Mouse (Mus musculus) midbrain, embryonic 14.5 days (tissue): ENCODE measurements around the gene Trim28. TPM values are rescaled to one million over a fixed set of nuclear protein-coding genes. Genes with fewer than 3 reads are reported as not detected.

Source experiments
- ATAC-seq: fragments of 200-750 bp; cut with Nextera tagmentation; 2 replicates; pipeline ENCODE4 v1.8.0; 2017; ENCODE audit warnings: moderate number of reproducible peaks, moderate library complexity; ENCODE audit not compliant: low FRiP score, low TSS enrichment
- DNase-seq: peaks from one replicate; pipeline ENCODE4 v3.0.0-alpha.2; 2015
- H3K27ac ChIP-seq: fragments of 300-500 bp; sonication (generic); replicated peaks from 2 replicates; pipeline ENCODE4 v1.5.1; 2014; ENCODE audit warnings: mild to moderate bottlenecking, low read depth, low read length, moderate library complexity
- H3K27me3 ChIP-seq: fragments of 300-500 bp; sonication (generic); 2 replicates; pipeline ENCODE4 v1.6.1; 2014; ENCODE audit warnings: low read length, control low read depth, mixed read lengths; ENCODE audit not compliant: control insufficient read depth, insufficient read depth
- H3K36me3 ChIP-seq: fragments of 300-500 bp; sonication (generic); 2 replicates; pipeline ENCODE4 v1.6.1; 2014; ENCODE audit warnings: low read length, control low read depth; ENCODE audit not compliant: control insufficient read depth, insufficient read depth
- H3K4me1 ChIP-seq: fragments of 300-500 bp; sonication (generic); 2 replicates; pipeline ENCODE4 v1.6.1; 2014; ENCODE audit warnings: mild to moderate bottlenecking, antibody characterized with exemption, low read length, control low read depth; ENCODE audit not compliant: control insufficient read depth, insufficient read depth
- H3K4me2 ChIP-seq: fragments of 300-500 bp; sonication (generic); 2 replicates; pipeline ENCODE4 v1.6.1; 2014; ENCODE audit warnings: mild to moderate bottlenecking, low read length, moderate library complexity
- H3K4me3 ChIP-seq: fragments of 300-500 bp; sonication (generic); replicated peaks from 2 replicates; pipeline ENCODE4 v1.5.1; 2014; ENCODE audit warnings: low read depth, low read length
- H3K9ac ChIP-seq: fragments of 300-500 bp; sonication (generic); replicated peaks from 2 replicates; pipeline ENCODE4 v1.6.1; 2014; ENCODE audit warnings: mild to moderate bottlenecking, low read length, moderate library complexity
- H3K9me3 ChIP-seq: fragments of 300-500 bp; sonication (generic); 2 replicates; pipeline ENCODE4 v1.6.1; 2016; ENCODE audit warnings: low read length, control low read depth, mixed read lengths; ENCODE audit not compliant: control insufficient read depth
- WGBS: fragments of 180-500 bp; shearing (Covaris S2); extraction: QIAGEN DNeasy Blood & Tissue Kit; methylation state at CpG from one replicate; pipeline ENCODE4 v1.1.7; 2014; 5-methylcytosine and 5-hydroxymethylcytosine counted together
- polyA plus RNA-seq: library from polyadenylated mRNA; unstranded; fragments of >200 nt; fragmentation: Nextera tagmentation; extraction: Ambion mirVana; gene quantifications from 2 replicates; pipeline ENCODE4 v1.2.1, GENCODE M21; 2014

The Trim28 gene
- polyA plus RNA-seq, 1 experiment from 2014 or later, result 309 TPM

- ATAC-seq (peak; percentile 37), DNase-seq (peak; percentile 80)
- Histone ChIP-seq H3K27ac (peak overlapping the region; percentile 99), H3K27me3 (no peaks in the 10 kb centered on the region), H3K4me2 (peak overlapping the region; percentile 98), H3K36me3 (peaks cover 27% of the 10 kb centered on the region), H3K9ac (peak overlapping the region; percentile 61), H3K4me3 (peak overlapping the region; percentile 92), H3K9me3 (no peaks in the 10 kb centered on the region), H3K4me1 (peaks cover 28% of the 10 kb centered on the region)
- 3% methylated on average over 31 of the region's 31 CpGs for WGBS
Measured at GRCm38 (mm10) chr7:13022773-13023535, 24.0 kb downstream of the Trim28 start.

DNA sequence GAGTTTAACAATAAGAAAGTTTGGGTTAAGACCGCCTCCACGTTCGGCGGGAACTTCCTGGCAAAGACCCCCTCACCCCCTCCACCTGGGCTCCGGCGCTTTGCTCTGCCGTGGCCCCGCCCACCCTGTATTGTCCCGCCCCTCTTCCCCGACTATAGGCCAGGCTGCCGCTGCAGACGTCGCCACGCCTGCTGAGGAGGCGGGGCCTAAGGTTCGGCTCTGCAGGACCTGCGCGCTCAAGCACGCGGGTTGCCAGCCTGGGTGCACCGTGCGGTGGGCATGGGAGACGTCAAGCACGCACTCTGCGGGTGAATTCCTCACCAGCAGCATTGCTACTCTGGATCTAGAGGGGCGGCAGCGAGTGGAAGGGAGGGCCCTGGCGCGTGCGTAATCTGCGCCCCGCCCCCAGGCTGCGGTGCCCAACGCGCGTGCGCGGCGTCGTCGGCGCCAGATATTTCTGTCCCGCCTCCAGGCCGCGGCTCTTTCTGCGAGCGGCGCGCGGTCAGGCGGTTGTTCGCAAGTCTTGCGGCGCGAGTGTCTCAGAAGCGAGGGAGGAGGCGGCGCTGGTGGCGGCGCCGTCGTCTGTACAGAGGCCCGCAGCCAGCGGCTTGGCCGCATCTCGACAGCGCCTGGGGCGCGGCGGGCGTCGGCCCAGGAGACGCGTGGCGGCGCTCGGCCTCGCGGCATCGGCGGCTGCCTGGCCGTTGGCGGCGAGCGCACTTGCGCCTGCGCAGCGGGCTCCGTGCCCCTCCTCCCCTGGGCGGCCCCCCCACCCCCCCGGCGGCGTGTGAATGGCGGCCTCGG, 25.2 kb downstream of the Trim28 start:
- no peaks in the 10 kb centered on the region for H3K9me3 ChIP-seq
- peak overlapping the region; percentile 93 for H3K9ac ChIP-seq
- H3K27me3 ChIP-seq, result no peaks in the 10 kb centered on the region
- H3K4me2 ChIP-seq, result peak overlapping the region; percentile 98
- peaks cover 28% of the 10 kb centered on the region for H3K4me1 ChIP-seq
- H3K36me3 ChIP-seq, result peaks cover 39% of the 10 kb centered on the region
- H3K27ac ChIP-seq, result peak overlapping the region; percentile 99
- WGBS, result under 1% methylated on average over 93 of the region's 95 CpGs
- DNase-seq (peak; percentile 97), ATAC-seq (peak; percentile 90)
- peak overlapping the region; percentile 92 for H3K4me3 ChIP-seq

GRCm38 (mm10) chr7:13024805-13025204, 25.9 kb downstream of the Trim28 start:
- WGBS, result 0% methylated on average over 38 of the region's 44 CpGs
- H3K27ac ChIP-seq, result peak overlapping the region; percentile 99

GRCm38 (mm10) chr7:13025511-13026112, 26.7 kb downstream of the Trim28 start:
- H3K36me3 ChIP-seq, result peaks cover 54% of the 10 kb centered on the region
- DNase-seq (no peak), ATAC-seq (no peak)
- H3K4me3 ChIP-seq, result peak overlapping the region; percentile 92
- H3K4me2 ChIP-seq, result peak overlapping the region; percentile 98
- peak overlapping the region; percentile 99 for H3K27ac ChIP-seq
- peaks cover 28% of the 10 kb centered on the region for H3K4me1 ChIP-seq
- H3K27me3 ChIP-seq, result no peaks in the 10 kb centered on the region
- H3K9ac ChIP-seq, result peak overlapping the region; percentile 93
- WGBS, result 34% methylated on average over 4 of the region's 4 CpGs
- H3K9me3 ChIP-seq, result no peaks in the 10 kb centered on the region

More at GRCm38 (mm10) chr7:13024805-13025204, 25.9 kb downstream of the Trim28 start:
- H3K36me3 ChIP-seq, result peaks cover 45% of the 10 kb centered on the region
- peak overlapping the region; percentile 92 for H3K4me3 ChIP-seq
- ATAC-seq (peak; percentile 68), DNase-seq (peak; percentile 86)
- H3K27me3 ChIP-seq, result no peaks in the 10 kb centered on the region
- no peaks in the 10 kb centered on the region for H3K9me3 ChIP-seq
- H3K4me2 ChIP-seq, result peak overlapping the region; percentile 98
- H3K4me1 ChIP-seq, result peaks cover 28% of the 10 kb centered on the region
- H3K9ac ChIP-seq, result peak overlapping the region; percentile 93

GRCm38 (mm10) chr7:13028986-13029385, 30.1 kb downstream of the Trim28 start:
- no peak for ATAC-seq
- no peak for DNase-seq
- H3K36me3 ChIP-seq, result peaks cover 82% of the 10 kb centered on the region
- H3K27me3 ChIP-seq, result no peaks in the 10 kb centered on the region
- no peak overlapping the region for H3K9ac ChIP-seq
- no peak overlapping the region for H3K4me3 ChIP-seq
- 87% methylated on average over 4 of the region's 4 CpGs for WGBS
- no peak overlapping the region for H3K4me2 ChIP-seq
- H3K27ac ChIP-seq, result no peak overlapping the region
- no peaks in the 10 kb centered on the region for H3K9me3 ChIP-seq
- peaks cover 25% of the 10 kb centered on the region for H3K4me1 ChIP-seq

GRCm38 (mm10) chr7:13031069-13031468, 32.2 kb downstream of the Trim28 start:
- no peak overlapping the region for H3K4me3 ChIP-seq
- DNase-seq, result peak; percentile 52
- no peak for ATAC-seq
- H3K9me3 ChIP-seq, result no peaks in the 10 kb centered on the region
- H3K36me3 ChIP-seq, result peaks cover 85% of the 10 kb centered on the region
- H3K27ac ChIP-seq, result no peak overlapping the region
- no peaks in the 10 kb centered on the region for H3K27me3 ChIP-seq
- H3K9ac ChIP-seq, result no peak overlapping the region
- WGBS, result 71% methylated on average over 5 of the region's 5 CpGs
- H3K4me2 ChIP-seq, result no peak overlapping the region
- peaks cover 23% of the 10 kb centered on the region for H3K4me1 ChIP-seq

DNA sequence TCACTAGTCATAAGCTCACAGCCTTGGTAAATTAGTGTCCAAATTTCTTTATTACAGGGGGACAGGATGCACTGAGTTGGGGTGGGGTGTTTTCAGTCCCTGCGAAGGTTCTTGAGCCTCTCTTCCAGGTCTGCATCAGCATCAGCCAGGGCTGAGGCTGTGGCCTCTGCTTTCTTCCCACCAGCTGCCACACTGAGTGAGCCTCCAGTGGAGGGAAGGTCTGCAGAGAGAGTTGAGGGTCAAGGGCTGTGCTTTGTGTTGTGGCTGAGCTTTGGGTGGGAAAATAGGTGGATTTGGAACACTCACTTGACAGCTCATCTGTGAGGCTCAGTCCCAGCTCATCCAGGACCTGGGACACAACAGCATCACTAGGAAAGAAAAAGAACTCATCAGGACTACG, 33.1 kb downstream of the Trim28 start:
- WGBS, result 84% methylated on average over 2 of the region's 2 CpGs
- H3K36me3 ChIP-seq, result peaks cover 82% of the 10 kb centered on the region
- no peak overlapping the region for H3K4me2 ChIP-seq
- peaks cover 22% of the 10 kb centered on the region for H3K4me1 ChIP-seq
- no peak for ATAC-seq
- no peak overlapping the region for H3K9ac ChIP-seq
- no peak overlapping the region for H3K4me3 ChIP-seq
- DNase-seq, result no peak
- no peak overlapping the region for H3K27ac ChIP-seq
- H3K9me3 ChIP-seq, result no peaks in the 10 kb centered on the region
- no peaks in the 10 kb centered on the region for H3K27me3 ChIP-seq

- Histone ChIP-seq H3K4me3 (no peak overlapping the region), H3K9me3 (no peaks in the 10 kb centered on the region), H3K4me1 (peaks cover 23% of the 10 kb centered on the region), H3K4me2 (no peak overlapping the region), H3K9ac (no peak overlapping the region), H3K27me3 (no peaks in the 10 kb centered on the region), H3K36me3 (peaks cover 76% of the 10 kb centered on the region), H3K27ac (no peak overlapping the region)
- DNase-seq, result no peak
- no peak for ATAC-seq
- 94% methylated on average over 7 of the region's 7 CpGs for WGBS
Measured at GRCm38 (mm10) chr7:13032541-13032940, 33.6 kb downstream of the Trim28 start.
